Mouse (Mus musculus) layer of hippocampus, postnatal 10 days (tissue): Measurements from ENCODE around the gene Hephl1. TPM values are rescaled to one million over a fixed set of nuclear protein-coding genes. Genes with fewer than 3 reads are reported as not detected.

ENCODE experiments used
- DNase-seq, 2 experiments: peaks; one replicate each; pipeline ENCODE4 v3.0.0; 2021; ENCODE audit warnings: low spot score in 2 of 2
- total RNA-seq, 2 experiments: library from RNA; stranded (reverse); gene quantifications; 2 replicates each; pipeline ENCODE4 v1.2.3; 2021

Gene Hephl1
- total RNA-seq, 2 experiments from 2014 or later, result not detected

DNA sequence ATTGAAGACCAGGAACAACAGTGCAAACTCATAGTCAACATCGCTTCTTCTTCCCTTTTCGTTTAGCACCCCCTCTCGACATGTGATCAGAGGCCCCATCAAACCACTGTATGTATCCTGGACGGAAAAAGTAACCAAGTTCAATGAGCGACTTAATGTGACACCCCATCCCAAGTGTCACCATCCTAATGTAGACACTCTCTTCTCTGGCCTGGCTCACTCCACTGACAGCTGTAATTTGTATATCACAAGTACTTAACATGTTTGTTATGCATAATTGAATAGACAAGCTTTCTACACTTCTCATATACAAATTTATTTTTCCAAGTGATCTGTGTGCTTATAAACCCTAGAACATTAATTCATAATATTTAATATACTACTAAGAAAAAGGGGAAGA lies 51.1 kb downstream of the Hephl1 start:
- no peak for DNase-seq

DNA sequence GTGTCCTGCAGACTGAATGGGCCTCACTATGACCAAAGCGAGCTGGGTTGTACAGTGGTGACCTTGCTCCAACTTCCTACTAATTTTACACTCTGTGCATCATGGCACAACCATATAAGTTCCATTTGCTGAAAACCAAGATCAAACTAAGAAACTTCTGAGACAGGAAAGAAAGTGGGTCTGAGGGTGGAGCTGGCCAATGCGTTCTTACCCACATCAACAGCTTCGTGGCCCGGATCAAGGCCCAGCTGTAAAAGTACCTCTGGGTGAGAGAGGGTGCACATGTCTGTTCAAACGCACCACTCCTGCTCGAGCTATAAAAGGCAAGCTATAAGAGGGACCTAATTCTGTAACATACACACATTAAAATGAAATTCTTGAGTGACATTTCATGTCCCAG lies 51.9 kb downstream of the Hephl1 start:
- no peak for DNase-seq

DNA sequence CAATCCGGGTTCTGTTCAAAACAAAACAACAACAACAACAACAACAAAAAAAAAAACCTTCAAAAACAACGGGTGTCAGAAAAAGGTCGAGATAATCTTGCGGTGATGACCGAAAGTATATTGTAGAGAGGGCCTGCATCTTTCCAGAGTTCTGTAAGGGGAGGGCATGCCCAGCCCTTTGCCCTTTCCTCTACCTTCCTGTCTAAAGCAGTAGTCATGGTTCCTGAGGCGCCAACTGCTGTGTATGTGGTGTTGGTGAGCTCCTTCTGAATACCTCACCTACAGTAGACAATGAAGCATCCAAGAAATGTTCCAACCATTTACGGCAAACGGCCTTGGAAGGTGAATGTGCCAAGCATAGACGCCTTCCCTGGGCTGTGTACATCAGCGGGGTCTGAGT lies 66.2 kb downstream of the Hephl1 start:
- DNase-seq, result no peak

DNA sequence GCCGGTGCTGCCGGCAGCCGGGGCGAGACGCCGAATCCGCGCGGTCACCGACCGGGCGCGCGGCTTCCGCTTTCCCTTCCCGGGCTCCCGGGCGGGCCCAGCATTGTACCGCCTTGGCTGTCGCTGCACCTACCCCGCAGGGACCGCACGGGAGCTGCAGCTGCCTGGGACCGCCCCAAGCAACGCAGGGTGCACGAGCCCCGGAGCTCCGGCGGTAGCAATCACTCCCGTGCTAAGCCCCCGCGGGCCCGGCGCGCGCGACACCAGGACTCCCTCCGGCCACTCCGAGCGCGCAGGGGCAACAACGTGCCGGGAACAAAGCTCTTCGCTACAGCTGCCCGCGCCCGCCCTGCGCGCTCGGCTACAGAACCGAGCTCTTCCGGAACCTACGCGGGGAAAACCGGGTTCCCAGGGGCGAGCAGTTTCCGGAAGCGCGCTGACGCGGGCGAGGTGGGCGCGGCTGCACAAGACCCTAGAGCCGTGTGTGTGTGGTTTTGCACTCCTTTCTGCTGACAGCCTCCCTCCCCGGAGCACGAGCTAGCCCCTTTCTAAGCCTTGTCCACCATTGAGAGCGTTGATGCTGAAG lies 66.7 kb downstream of the Hephl1 start, which contains the start of gene Panx1:
Gene Panx1 (minus strand): TSS at position 395 of the 586 bp plus-strand sequence.
- DNase-seq, result peak; percentile 69 to 78

DNA sequence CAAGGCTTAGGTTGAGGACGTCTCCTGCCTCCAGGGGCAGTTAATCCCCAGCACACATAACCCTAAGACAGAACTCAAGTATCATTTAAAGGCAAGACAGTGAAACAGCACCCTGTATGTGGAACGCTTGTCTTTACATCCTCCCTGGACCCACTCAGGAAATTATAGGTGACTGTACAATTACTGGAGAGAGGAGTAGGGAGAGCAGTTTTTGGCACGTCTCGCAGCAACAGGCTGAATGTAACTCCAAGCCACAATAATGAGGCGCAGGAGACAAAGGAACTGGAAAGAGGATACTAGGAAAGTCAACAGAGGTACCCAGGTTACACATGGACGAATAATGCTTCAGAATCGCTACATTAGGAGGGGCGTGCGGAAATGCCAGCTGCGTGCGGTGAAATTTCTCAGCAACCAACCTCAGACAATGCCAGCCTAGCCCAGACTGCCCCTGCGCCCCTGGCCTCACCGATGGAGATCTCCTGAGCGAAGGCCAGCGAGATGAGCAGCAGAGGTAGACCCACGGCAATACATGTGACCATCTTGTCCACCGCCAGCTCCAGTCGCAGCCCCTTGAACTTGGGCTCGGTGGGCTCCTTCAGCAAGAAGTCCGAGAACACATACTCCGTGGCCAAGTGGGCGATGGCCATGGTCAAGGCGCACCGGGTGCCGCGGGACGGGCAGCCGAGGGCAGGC lies 67.4 kb downstream of the Hephl1 start:
- DNase-seq, result peak; percentile 38 to 41

DNA sequence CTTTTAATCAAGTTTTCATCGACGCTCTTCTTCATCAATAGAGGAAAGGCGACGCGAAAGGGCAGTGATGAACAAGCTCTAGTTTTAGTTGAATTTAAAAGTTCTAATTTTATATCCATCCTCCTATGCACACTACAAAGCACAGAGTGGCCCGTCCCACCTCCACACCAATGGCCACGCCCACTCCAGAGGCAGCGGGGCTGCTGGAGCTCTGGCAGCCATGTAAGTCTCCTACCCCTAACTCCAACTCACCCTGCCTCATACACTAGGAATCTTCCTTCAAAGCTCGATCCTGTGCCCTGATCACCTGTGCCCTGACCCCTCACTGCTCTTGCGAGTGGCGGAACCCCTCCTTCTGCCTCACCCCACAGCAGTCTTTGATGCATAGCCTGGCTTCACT lies 70.4 kb downstream of the Hephl1 start:
- no peak for DNase-seq

DNA sequence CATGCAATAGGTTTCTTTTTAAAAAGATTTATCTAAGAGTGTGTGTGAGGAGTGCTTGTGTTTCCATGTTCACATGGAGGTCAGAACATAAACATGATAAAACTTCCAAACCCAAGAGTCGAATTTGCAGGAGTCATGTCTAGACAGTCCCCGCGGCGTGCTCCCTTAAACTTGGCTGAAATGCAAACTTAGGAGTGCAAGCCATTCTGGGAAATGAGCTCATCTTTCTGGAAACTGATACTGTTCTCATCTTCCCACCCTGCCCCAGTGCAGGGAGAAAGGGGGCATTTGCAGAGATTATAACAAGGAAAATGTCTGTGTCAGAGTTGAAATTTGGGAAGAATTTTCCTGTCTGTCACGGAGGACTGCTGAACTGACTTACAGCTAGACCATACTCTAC lies 72.1 kb downstream of the Hephl1 start:
- DNase-seq, result no peak

DNA sequence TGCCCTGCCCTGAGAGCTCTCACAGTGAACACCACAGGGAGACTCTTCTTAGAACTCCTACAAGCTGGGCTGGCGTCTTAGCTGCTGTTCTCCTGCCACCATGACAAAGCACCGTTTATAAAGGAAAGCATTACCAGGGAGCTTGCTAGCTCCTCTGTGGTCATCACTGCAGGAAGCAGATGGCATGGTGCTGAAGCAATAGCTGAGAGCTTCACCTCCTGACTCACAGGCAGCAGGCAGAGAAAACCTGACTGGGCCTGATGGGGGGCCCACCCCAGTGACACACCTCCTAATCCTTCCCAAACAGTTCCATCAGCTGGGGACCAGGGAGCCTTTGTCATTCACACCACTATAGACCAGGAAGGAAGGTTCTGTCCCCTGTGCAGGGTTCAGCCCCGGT lies 74.2 kb downstream of the Hephl1 start:
- no peak for DNase-seq

DNA sequence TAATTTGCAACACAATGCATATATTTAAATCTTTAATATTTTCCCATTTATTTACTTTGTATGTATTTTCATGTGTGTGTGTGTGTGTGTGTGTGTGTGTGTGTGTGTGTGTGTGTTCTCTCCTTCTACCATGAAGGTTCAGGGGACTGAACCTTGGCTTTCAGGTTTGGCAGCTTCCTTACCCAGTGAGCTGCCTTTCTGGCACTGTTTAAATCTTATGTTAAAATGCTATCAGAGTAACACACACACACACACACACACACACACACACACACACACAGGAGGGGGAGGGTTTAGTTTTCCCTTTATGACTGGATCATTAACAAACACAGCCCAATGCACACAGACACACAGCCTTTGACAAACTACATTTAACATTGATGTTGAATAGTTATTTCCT lies 74.7 kb downstream of the Hephl1 start:
- DNase-seq, result no peak

DNA sequence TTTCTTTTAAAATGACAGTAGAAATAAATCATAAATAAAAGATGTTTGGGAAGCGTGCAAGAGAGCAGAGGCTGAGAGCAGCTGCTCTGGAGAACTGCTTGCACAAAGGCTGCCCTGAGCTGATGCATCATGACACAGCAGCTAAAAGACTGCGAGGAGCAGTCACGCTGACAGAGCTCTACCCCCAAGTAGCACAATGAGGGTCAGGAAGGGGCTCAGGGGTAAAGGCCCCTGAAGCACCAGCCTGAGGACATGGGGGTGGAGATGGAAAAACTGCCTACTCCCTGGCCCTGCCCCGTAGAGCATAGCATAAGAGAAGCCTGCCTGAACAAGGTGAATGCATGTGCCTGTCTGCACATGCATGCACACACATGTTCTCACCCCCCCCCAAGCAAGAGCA lies 75.1 kb downstream of the Hephl1 start:
- DNase-seq, result no peak

DNA sequence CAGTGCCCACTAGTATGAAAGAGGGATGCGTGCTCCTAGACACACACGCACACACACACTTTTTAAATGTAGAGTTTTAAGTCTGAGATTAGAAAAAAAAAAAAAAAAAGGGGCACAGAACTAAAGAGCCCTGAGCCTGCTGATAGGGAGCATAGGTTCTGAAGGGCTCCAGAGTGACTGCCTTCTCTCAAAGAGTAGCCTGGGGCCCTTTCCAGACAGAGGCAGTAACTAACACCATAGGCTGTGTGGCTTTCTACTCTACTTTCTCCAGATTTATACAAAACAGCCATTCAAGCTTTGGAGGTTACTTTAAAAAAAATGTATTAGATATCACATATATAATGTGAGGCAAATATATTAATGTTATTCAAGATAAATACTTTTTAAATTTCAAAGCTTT lies 75.5 kb downstream of the Hephl1 start:
- no peak for DNase-seq

DNA sequence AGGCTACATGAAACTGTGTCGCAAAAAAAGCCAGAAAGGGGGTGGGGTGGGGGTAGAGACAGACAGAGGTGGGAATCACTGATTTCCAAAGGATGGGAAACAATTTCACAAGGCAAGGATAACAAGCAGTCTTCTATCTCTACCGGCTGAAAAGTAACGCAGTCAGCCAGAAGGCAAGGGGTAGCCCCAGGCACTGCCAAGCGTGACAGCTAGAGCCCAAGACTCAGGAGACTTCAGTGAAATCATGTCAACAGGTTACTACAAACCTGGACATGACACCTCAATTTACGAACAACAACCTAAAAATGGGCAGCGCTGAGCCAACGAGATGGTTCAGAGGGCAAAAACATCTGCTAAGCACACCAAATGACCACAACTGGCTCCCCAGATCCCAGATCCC lies 75.9 kb downstream of the Hephl1 start:
- no peak for DNase-seq

DNA sequence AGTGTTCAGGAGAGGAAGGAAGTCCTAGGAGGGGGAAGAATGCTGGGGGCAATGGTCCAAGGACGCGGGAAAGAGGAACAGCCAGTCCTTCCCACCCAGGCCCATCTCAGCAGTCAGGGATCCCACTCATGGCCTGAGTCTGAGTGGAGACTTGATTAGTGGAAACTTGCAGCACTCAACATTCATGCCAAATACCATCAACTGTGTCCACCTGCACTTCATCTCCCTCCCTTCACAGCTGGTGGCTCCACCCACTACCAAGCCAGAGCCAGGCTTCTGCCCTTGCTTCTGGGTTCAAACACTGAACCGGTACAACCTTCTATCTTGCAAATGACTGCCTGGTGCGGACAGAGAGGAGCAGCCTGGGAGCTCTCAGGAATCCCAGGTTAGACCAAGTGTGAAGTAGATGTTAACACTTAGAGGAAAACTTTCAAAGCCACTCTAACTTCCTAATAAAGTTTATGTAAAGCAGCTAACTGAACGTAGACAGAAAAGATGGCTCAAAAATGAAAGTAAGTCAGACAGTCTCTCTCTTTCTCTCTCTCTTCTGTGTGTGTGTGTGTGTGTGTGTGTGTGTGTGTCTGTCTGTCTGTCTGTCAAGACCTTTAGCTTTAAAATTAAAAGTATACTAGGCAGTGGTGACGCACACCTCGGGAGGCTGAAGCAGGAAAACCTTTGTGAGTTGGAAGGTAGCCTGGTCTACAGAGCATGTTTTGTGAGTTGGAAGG lies 77.2 kb downstream of the Hephl1 start:
- no peak for DNase-seq

DNA sequence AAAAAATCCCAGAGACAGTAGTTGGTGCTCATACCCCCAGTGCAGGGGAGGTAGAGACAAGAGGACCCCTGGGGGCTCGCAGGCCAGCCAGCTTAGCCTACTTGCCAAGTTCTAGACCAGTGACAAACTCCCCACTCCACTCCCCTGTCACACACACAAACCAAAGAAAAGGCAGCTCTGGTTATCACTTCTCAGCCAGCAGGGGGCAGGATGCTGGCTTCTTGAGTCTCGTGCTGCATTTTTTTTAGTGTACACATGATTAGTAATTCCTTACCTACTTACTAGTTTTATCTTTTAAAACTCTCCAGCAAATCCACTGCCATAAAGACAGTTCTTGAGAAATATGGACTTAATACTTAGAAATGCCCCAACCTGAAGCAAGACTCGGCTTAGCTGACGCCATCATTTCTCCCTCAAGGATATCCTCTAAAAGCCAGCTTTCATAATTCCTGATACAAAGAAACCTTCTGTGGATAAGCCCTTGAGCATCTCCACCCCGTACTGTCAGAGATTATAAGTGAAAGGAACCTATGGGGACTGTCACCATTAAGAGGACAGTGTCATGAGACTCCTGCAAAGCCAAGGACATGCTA lies 78.2 kb downstream of the Hephl1 start:
- no peak for DNase-seq

DNA sequence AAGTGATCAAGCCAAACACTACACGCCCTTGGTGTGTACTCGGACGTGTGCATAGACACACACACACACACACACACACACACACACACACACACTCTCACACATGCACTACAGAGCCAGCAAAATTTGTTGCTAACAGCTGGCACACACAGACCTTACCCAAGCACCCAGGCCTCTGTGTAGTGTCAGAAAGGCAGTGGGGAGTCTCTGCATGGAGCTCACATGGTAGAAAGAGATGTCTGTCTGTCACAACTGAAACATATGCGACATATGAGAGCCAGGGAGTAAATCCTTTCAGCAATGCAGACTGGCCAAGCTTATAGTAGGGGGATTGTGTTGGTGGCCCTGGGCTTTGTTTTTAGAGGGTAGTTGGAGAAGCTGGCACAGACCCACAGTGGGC lies 79.1 kb downstream of the Hephl1 start:
- DNase-seq, result no peak

DNA sequence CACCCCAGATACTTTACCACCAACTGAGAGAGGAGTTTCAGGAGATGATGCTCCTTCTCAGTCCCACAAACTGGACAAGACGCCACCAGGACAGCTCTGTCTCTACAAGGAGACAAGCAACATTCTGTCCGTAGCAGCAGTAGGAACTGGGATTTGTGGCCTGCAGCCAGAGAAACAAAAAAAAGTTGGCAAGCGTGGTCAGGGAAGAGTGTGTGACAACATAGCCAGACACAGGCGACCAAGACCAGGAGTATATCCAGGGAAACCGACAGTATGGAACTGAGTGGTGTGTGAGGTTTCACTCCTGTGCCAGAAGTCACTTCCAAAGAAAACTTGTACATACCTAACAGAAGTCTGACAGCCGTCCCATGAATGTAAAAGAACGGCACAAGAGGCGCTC lies 81.1 kb downstream of the Hephl1 start:
- DNase-seq, result peak; percentile 62 to 70

DNA sequence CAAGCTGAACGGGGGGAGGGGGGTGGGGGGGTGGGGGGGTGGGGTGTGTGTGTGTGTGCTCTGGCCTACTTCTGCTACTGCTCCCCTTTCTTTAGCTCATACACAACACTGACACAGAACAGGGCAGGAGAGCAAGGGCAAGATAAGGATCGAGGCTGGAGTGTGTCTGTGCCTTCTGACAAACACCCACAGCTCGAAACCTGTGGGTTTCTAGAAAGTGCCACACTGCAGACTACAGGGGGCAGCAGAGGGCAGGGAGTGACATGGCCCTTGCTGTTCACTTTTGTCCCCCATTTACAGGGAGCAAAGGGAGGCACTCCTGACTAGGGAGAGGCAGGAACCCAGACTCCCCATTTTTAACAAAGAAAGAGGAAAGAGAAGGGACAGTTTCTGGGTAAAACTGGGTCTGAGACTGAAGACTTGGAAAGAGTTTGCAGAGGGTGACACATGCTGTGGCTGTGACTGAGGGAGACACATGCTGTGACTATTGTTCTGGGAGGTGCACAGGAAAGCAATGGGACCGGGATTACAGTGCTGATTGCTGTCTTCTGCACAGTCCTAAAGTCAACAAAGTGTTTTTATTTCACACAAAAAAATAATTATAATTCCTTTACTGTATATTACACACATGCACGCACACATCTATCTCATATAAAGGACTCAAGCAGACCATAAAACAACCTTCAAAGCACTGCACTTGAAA lies 82.7 kb downstream of the Hephl1 start:
- DNase-seq, result peak; percentile 61 to 67

DNA sequence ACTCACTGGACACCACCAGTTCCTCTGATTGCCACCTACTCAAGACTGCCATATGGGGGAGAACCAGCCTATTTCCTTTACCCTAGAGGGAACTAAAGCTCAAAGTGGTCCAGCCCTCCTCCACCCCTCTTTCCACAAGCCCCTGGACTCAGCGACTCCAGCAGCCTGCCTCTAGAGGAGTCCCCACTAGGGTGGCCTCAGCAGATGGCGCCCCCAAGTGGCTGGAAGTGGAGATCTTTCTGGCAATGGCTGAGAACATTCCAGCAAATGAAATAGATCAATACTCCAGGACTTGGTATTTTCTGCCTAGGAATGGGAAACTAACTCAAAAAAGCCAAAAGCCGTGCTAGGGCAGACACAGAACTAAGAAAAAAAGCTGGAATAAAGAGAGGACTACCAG lies 84.2 kb downstream of the Hephl1 start:
- no peak for DNase-seq

DNA sequence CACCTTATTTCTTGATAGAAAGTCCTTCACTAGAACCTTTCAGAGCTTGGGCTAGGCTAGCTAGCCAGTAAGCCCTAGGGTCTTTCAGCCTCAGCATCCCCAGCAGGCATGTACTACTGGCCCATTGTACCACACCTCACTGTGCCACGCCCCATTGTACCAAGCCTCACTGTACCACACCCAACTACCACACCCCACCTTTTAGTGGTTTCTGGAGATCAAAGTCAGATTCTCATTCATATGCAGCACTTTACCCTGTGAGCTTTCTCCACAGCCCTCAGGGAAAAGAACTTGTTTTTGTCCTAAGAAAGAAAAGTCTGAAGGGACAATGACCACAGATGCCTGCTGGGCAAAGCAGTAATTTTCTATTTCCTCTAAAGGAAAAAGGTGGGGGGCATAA lies 88.9 kb downstream of the Hephl1 start:
- DNase-seq, result no peak

DNA sequence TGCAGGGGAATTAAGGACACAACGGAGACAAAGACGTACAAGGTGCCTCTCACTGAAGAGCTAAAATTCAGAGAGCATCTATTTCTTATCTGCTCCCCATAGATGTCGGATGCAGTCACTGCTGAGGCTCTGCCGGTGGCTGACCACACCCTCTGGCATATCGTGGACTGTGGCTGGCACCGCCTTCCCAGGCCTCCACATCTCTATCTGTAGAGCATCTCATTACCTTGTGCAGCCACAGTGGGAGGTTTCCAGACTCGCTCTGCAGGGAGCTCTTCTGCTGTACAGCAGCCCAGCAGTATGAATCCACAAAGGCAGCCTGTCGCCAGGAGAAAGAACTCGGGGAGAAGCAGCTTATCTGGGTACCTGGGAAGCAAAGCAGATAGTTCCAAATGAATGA lies 90.8 kb downstream of the Hephl1 start:
- no peak for DNase-seq

DNA sequence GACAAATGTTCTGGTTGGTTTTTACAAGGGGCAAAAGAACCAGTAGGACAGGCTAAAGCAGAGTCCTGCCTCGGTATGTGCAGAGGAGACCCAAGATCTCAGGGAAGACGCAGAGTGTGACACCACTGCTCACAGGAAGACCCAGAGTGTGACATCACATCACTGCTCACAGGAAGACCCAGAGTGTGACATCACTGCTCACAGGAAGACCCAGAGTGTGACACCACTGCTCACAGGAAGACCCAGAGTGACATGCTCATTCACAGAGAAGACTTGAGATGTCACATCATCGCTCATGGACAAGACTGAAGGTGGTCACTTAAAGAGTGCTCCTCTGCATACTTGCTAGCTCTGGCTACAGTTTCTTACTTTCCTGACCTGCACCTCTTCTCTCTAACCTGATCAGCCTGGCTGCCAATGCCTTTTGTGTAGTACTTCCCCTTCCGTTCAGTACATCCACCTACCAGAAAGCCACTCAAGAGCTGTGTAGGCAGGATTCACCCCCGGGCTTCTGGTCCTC lies 91.3 kb downstream of the Hephl1 start:
- no peak for DNase-seq
